Mouse (Mus musculus): ENCODE measurements around the gene Hs3st2. TPM values are rescaled to one million over a fixed set of nuclear protein-coding genes. Genes with fewer than 3 reads are reported as not detected.
"Not testable (repeated sequence)": the region's sequence is repeated elsewhere in the genome, so short reads cannot be mapped to it uniquely, and the experiment has no call there.

The Hs3st2 gene
- not detected for total RNA-seq (2021)

DNA sequence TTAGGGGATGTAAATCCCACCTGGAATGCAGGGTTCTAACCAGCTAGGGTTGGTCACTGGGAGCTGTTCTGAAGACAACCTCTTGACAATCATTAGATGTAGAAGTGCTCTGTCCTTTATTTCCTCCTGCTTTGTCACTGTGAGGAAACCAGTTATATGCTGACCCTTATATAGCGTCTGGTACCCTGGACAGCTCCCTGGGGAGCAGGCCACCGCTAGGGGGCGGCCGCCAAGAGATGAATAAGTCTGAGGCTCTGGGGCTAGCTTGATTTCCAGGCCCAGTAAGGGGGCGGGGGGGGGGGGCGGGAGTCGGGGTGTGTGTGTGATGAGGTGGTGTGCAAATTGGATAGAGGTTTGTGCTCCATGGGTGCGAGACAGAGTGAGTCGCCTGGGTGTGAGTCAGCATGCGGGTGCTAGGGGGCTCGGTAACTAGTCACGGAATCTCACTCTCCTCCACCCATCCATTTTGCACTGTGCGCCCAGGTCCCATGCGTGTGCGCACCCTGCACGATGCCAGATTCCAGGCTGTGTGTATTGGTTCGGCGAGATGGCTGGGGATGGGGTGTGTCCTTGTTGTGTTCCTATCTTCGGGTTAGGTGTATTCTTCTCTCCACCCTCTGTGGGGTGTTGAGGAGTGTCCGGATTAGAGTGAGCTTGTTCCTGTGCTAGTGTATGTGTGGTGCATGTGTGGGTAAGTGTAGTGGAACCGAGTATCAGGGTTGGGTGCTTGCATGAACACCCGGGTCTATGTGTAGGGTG lies at the start of gene Hs3st2:
Gene Hs3st2 (plus strand): TSS at position 635 of the 759 bp plus-strand sequence.
- intact Hi-C loops (cut with DNase I), result no loop called here
- no peak for DNase-seq (ENCODE audit: low spot score)

DNA sequence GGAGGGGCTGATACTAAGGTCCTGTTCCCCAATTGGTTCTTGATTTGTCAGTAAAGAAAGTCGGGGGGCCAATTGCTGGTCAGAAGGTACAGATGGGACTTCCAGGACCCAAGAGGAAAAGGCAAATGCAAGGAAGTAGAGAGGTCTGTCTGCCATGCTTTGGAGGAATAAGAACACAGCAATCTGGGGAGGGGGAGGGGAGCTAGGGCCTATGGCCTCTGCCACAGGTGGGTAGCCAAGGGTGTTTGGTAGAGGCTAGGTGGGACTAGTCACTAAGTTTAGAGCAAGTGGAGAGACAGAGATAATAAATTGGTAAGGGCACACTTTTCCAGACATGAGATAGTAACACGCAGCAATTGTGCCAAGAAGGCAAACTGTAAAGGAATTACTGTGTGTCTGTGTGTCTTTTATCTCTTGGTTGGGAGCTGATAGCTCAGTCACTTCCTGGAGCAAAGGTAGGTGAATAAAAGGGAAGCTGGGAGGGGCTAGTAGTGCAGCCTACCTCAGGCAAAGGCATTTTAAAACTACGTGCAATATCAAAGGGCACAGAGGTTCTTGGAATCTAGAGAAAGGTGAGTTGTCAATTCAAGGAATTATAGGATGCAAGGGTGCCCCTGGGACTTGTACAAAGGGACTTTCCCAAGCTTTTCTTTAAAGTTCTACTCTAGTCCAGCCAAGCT lies 43.2 kb upstream of the Hs3st2 start:
- intact Hi-C loops (cut with DNase I), result no loop called here
- no peak for DNase-seq (ENCODE audit: low spot score)

DNA sequence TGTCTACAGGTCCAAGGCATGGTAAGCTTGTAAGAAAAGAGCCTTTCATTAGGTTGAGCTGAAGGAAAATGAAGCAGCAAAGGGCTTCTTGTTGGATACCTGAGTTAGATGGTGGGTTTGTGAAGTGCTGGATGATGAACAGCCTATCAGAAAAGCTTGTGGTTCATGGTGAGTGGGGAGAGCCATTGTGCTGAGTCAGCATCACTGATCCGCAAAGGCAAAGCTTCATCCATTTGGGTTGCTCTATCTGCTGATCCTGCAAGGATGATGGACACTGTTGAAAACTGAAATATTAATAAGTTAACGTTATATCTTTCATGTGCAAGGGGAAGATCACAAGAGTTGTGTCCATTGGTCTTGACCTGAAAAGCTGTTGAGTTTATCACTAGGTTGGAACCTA lies 40.0 kb upstream of the Hs3st2 start:
- no peak for DNase-seq (ENCODE audit: low spot score)
- intact Hi-C loops (cut with DNase I), result no loop called here

DNA sequence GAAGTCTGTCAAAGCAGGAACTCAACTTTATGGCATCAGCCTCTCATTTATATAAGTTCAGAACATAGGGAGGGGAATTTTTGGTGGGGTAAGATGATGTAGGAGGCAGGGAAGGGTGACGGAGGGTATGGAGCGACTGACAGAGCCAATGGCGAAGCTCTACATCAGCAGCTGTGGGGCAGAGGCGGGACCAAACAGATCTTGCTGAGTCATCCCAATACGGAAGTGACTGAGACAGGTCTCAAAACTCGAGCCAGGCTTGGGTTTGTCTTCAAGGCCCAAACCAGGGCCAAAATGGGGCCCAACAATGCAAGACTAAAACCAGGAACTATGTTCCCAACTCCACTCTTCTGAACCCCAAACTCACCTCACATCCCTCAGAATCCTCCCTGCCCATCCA lies 30.2 kb upstream of the Hs3st2 start:
- DNase-seq (ENCODE audit: low spot score); intact Hi-C loops (cut with DNase I): not testable (repeated sequence)

DNA sequence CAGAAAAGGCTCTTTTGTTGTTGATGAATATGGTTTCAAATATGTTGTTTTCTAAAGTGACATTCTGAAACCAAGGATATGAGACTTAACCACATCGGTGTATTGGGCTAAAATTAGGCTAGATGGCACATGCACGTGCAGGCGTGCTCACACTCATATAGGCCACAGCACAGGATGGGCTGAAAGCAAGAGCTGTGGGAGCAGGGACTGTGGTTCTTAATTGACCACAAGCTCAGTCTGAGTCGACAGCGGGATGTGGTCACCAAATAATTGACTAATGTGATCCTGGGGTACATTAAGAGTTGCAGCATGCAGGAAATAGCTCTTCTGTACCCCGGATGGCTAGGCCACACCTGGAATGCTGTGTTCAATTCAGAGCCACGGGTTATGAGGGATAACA lies 26.1 kb upstream of the Hs3st2 start:
- DNase-seq (ENCODE audit: low spot score), result no peak
- intact Hi-C loops (cut with DNase I), result no loop called here

DNA sequence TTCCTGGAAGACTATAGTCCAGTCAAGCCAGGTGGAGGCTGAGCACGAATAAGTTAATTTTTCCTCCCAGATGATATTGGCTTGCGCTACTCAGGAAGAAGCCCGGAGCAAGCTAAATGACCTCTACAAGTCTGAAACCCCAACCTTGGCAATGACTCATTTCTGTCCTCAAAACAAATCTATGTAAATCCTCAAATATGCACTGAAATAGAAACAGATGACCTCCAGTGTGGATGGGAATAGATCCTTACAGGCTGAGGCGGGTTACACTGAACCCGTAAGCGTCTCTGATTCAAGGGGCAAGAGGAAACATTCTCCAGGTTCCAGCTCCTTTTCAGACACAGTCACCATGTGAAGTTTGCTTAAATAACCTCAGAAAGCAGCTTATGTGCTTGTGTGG lies 24.5 kb upstream of the Hs3st2 start:
- no peak for DNase-seq (ENCODE audit: low spot score)
- intact Hi-C loops (cut with DNase I), result no loop called here

DNA sequence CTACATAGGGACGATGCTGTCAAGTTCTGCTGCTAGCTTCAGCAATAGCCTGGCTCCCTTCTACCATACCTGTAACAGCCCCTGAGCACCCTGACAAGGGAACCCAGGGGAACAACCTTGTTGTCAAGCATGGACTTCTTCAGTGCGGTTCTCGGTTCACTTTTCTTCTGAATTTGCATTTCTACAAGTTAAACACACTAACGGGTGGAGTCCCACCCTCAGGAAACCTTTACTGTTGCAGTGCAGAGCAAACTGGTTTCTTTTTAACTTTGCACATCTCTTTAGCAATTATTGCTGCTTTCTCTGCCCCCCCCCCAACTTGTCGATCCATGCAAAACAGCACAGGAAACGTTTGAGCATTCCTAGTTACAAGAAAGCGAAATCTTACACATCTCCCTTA lies 19.7 kb upstream of the Hs3st2 start:
- intact Hi-C loops (cut with DNase I), result no loop called here
- DNase-seq (ENCODE audit: low spot score), result no peak

DNA sequence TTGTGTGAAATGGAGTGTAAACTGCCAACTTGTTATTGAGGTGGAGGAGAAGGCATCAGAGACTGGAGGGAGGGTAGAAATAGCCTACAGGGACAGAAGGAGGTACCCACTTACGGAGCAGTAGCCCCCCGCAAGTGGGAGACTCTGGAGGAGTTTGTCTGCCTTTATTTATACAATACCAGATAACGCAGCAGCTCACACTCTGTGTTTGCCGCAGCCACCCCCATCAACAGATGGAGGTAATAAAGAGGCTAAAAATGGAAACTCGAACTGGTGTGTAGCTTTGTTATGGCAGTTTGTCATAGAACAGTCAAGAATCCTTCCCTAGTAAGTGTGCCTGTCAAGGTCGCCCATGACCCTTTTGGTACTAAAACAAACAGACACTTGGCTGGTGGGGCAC lies 16.2 kb upstream of the Hs3st2 start:
- intact Hi-C loops (cut with DNase I), result no loop called here
- DNase-seq (ENCODE audit: low spot score), result no peak

DNA sequence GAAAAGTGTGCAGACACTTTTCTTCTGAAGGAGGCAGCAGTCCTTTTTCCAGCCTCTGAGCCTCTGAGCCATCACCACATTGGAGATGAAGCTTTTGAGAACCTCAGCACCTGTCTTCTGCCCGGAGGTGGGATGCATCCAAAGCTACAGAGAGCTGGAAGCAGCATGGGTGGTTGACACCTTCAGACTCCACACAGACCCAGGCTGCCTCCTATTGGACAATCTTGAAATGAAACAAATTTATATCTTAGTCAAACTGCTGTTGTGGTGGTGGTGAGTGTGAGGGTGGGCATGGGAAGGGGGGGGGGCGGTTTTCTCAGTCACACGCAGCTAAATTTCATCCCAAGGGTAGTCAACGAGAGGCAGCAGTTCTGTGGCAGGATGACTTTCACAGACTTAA lies 12.7 kb upstream of the Hs3st2 start:
- intact Hi-C loops (cut with DNase I), result no loop called here

DNA sequence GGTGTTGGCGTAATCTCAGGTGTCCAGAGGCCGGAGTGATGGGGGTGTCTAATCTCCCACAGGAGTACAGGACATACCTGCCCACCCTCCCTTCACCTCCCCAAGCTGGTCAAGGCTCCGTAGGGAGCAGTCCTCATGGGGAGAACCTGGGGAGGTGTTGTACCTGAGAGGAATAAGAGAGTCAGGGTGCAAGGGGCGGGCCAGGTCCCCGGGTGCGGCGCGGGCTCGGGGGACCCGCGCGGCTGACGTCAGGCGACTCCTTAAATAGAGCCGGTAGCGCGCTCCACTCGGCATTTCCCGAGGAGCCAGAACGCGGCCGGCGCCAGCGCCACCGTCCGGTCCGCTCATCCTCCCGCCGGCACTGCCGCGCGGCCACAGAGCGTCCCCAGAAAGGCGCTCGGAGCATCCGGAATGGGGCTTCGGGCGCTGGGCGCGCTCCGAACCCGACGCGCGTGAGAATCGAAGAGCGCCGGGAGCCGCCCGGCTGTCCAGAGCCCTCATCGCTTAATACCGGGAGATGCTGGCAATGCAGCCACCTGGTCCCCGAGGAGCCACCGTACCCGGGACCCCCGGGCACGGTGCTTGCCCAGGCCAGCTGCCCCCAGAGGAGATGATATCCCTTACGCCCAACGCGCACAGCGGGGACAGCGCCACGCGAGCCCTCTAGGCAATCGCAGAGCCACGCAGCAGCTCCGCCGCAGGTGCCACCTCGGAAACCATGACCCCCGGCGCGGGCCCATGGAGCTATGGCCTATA lies 503 bp downstream of the Hs3st2 start:
- no peak for DNase-seq (ENCODE audit: low spot score)
- intact Hi-C loops (cut with DNase I), result no loop called here

More for the DNA sequence above, 12.7 kb upstream of the Hs3st2 start:
- no peak for DNase-seq (ENCODE audit: low spot score)

DNA sequence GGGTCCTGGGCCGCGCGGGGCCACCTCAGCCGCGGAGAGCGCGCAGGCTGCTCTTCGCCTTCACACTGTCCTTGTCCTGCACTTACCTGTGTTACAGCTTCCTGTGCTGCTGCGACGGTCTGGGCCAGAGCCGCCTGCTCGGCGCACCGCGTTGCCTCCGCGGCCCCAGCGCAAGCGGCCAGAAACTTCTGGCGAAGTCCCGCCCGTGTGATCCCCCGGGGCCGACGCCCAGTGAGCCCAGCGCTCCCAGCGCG lies 1.0 kb downstream of the Hs3st2 start:
- intact Hi-C loops (cut with DNase I), result no loop called here
- DNase-seq (ENCODE audit: low spot score), result no peak

DNA sequence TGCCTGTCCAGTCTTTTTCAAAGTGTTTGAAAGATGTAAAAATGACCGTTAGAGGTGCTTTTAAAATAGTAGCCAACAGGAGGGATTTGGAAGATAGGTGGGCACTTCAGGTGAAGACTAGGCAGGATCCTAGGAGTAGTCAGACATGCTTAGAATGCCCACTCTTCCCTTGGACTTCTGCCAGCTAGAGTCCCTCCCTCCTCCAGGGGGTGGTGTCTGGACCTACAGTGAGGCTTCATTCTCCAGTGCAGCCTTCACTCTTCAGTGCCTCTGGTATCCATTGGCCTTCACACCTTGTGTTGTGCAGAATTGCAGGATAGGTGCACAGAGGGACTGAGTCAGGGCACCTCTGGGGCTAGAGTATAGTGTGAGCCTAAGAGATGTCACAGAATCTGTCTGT lies 2.2 kb downstream of the Hs3st2 start:
- DNase-seq (ENCODE audit: low spot score), result no peak
- intact Hi-C loops (cut with DNase I), result no loop called here

DNA sequence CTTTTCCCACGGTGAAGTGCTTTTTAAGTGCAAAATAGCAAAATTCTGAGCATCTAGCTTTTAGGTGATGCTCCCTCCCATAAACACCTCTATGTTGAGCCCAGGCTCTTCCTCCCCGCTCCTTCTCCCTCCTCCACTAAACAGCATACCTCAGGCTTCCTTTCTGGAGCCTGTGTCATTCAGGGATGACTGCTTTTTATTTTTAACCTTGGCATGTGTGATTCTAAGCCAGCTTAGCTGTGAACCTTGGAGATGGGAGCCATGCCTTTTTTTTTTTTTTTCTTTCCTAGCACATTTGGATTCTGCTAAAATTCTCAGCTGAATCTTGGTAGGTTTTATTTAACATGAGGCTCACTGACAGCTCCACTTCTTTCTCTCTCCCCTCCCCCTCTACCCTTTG lies 3.2 kb downstream of the Hs3st2 start:
- no peak for DNase-seq (ENCODE audit: low spot score)
- intact Hi-C loops (cut with DNase I), result no loop called here

DNA sequence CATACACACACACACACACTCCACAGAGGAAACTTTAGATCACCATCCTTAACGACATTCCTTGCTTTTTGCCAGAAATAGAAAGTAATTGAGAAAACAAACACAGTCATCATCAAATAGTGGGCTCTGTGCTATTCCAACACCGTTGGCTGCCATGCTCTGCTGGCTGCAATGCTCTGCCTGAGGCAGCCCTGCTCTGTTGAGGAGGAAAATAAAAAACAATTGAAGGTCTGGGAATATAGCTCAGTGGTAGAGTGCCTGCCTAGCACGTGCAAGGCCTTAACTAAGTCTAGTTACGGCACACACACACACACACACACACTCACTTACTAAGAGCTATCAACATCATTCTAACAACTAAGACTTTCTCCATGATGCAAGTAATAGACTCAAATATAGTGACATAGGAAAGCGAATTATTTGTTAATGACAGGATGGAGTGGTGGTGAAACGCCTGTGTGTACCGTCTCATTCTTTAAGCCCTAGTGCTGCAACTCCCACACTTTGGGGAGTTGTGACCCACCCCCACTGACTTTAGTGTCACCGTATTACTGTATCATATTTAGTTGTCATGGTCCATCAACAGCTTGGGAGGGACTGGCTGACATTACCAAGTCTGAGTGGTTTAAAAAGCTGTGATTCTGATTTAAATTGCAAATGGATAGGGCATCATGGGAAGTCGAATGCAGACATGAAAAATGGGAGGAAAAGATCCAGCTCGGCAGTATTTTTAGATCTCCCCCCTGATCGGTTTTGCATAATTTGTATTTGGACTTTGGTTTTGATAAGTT lies 19.3 kb downstream of the Hs3st2 start:
- no peak for DNase-seq (ENCODE audit: low spot score)
- intact Hi-C loops (cut with DNase I), result no loop called here

DNA sequence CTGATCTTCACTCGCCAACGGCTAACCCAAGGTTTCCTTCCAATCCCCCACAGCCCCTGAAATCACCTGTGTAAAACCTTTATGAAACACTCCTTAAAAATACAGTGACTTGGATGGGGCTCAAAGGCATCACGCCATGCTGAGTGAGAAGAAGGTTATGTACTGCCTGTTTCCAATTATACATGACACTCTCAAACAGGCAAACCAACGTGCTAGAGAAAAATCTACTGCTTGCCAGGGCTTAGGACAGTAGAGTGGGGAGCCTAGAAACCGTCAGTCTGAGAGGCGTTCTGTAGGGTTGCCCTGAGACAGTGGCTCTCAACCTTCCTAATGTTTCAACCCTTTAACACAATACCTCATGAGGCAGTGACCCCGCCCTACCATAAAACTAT lies 19.8 kb downstream of the Hs3st2 start:
- intact Hi-C loops (cut with DNase I), result no loop called here
- no peak for DNase-seq (ENCODE audit: low spot score)

DNA sequence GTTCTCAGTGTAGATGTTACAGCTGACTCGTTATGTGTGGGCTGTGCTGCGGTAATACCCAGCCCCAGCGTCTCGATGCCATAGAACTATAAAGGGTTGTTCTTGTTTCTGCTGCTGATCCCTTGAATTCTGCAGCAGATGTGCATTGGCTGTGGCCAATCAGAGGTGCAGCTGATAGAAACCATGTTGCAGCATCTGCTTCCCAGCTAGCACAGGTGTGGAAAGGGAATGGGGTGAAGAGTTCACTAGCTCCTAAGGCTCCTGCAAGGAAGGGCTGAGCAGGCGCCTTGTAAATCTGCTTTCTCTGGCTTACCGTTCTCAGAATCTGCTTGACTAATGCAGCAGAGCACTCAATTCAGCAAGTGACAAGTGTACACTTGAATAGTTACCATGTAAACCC lies 45.2 kb downstream of the Hs3st2 start:
- DNase-seq (ENCODE audit: low spot score), result no peak
- intact Hi-C loops (cut with DNase I), result no loop called here

DNA sequence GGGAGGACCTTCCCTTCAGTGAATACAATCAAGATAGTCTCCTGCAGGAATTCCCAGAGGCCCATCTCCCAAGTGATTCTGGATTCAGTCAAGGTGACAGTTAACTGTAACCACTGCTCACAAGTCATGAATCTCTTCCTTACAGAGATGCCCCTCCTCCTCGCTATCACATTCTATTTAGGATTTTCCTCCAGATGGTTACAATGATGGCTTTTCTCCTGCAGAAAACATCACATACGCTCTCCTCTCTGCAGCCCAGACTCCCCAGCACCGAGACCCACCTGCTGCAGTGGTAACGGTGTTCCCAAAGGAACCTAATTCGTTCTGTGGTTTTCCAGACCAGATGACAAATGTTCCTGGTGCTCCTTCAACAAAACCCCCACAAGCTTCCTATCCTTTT lies 49.5 kb downstream of the Hs3st2 start:
- intact Hi-C loops (cut with DNase I), result no loop called here
- DNase-seq (ENCODE audit: low spot score), result no peak

DNA sequence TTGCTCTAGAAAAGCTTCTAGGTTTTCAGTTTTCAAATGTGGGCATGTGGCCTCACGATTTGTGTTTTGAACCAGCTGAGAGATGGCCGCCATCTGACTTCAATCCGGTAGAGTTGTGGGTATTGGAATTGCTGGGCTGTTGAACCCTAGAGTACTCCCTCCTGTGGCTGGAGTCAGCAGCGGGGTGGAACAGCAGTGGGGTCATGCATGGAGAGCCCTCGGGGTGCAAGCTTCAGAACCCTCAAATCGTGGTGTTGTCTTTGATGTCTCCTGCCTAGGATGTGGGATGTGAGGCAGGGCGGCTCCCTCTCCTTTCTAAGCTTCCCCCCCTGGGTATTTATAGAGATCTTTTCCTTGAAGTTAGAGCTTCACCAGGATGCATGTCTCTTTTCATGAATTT lies 52.7 kb downstream of the Hs3st2 start:
- DNase-seq (ENCODE audit: low spot score), result no peak
- intact Hi-C loops (cut with DNase I), result no loop called here

DNA sequence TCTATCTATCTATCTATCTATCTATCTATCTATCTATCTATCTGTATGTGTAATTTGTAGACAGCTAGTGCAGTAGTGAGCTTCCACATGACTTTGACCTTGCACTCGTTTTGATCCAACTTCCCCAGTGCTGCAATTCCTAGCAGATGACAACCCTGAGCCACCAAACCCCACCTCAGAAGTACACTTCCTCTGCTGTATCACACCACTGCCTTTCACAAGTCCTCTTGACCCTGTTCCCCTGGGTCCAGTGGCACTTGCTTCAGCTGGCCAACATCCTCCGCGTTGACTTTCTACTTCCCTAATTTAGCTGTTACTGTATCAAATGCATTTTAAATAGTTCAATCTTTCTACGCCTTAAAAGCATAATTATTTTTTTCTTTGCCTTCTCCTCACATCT lies 54.6 kb downstream of the Hs3st2 start:
- intact Hi-C loops (cut with DNase I), result no loop called here
- no peak for DNase-seq (ENCODE audit: low spot score)

DNA sequence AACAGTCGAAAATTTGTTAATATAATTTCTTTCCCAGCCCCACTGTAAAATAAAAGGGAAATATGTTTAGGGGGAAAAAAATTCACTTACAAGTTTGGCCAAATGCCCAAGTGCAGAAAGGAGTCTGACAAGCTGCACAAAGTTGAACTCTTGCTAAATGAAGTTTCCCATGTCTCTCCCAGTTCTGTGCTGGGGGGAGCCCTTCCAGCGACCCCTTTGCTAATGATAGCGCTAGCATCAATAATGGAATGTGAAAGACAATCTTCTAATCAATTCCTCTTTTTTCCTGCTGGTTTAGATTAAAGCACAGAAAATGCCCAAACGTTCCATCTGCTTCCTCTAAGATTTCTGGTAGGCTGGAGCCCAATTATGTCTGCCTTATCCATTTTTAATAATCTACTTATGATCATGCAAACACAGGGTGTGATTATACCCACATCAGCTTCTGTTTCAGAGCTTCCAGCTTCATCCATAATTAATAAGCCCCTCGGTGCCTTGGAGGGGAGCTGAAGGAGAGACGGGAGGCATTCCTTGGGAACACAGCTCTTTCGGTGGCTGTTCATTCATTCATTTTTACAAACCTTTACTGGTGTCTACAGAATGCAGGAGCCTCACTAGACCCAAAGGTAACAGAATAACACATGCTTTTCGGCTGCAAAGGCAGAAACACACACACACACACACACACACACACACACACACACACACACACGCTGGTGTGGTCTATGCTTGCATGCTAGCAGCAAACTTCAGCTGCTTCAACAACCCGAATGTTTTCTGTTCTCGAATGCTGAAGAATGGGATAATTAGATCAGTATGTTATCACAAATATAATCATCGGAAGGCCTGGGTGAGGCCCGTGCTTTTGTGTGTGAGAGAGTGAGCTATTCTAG lies 59.5 kb downstream of the Hs3st2 start:
- DNase-seq (ENCODE audit: low spot score), result no peak
- intact Hi-C loops (cut with DNase I), result no loop called here
